Mouse (Mus musculus) limb, embryonic 14.5 days (tissue): ENCODE measurements at regions not wholly inside any gene's neighbourhood (a gene's known extent, or its start where the extent isn't known, plus 50 kb on each side); places are given as distances from the start of the nearest gene placed in this dataset.

ENCODE experiments used
- ATAC-seq: fragments of 200-750 bp; cut with Nextera tagmentation; 2 replicates; pipeline ENCODE4 v1.8.0; 2017; ENCODE audit warnings: low read depth, moderate number of reproducible peaks, moderate TSS enrichment; ENCODE audit not compliant: low FRiP score
- DNase-seq: peaks from one replicate; pipeline ENCODE4 v3.0.0-alpha.2; 2015; ENCODE audit warnings: low spot score
- H3K27ac ChIP-seq: fragments of 300-500 bp; sonication (generic); replicated peaks from 2 replicates; pipeline ENCODE4 v1.5.1; 2014; ENCODE audit warnings: low read depth, mild to moderate bottlenecking, low read length, moderate library complexity, mixed read lengths
- H3K27me3 ChIP-seq: fragments of 300-500 bp; sonication (generic); 2 replicates; pipeline ENCODE4 v1.6.1; 2014; ENCODE audit warnings: low read length, mixed read lengths; ENCODE audit not compliant: control insufficient read depth, insufficient read depth
- H3K36me3 ChIP-seq: fragments of 300-500 bp; sonication (generic); 2 replicates; pipeline ENCODE4 v1.6.1; 2014; ENCODE audit warnings: mild to moderate bottlenecking, low read length, moderate library complexity, mixed read lengths; ENCODE audit not compliant: control insufficient read depth, insufficient read depth
- H3K4me1 ChIP-seq: fragments of 300-500 bp; sonication (generic); 2 replicates; pipeline ENCODE4 v1.6.1; 2014; ENCODE audit warnings: antibody characterized with exemption, low read length, mixed read lengths; ENCODE audit not compliant: control insufficient read depth, insufficient read depth
- H3K4me2 ChIP-seq: fragments of 300-500 bp; sonication (generic); replicated peaks from 2 replicates; pipeline ENCODE4 v1.6.1; 2014; ENCODE audit warnings: low read depth, mild to moderate bottlenecking, low read length, moderate library complexity; ENCODE audit not compliant: severe bottlenecking
- H3K4me3 ChIP-seq: fragments of 300-500 bp; sonication (generic); replicated peaks from 2 replicates; pipeline ENCODE4 v1.5.1; 2014; ENCODE audit warnings: low read length
- H3K9ac ChIP-seq: fragments of 300-500 bp; sonication (generic); 2 replicates; pipeline ENCODE4 v1.6.1; 2014; ENCODE audit warnings: mild to moderate bottlenecking, low read depth, low read length, moderate library complexity; ENCODE audit not compliant: severe bottlenecking
- H3K9me3 ChIP-seq: fragments of 300-500 bp; sonication (generic); 2 replicates; pipeline ENCODE4 v1.6.1; 2016; ENCODE audit warnings: low read length; ENCODE audit not compliant: control insufficient read depth
- POLR2A ChIP-seq: fragments of 200-500 bp; IDR thresholded peaks from 2 replicates; pipeline ENCODE4 v1.8.0; 2012; ENCODE audit warnings: inconsistent platforms, mild to moderate bottlenecking, moderate library complexity, borderline replicate concordance; ENCODE audit not compliant: insufficient read depth, insufficient read length; ENCODE audit errors: extremely low read depth
- WGBS: fragments of 180-500 bp; shearing (Covaris S2); extraction: QIAGEN DNeasy Blood & Tissue Kit; methylation state at CpG from one replicate; pipeline ENCODE4 v1.1.7; 2014; 5-methylcytosine and 5-hydroxymethylcytosine counted together

- Histone ChIP-seq H3K27me3 (no peaks in the 10 kb centered on the region), H3K27ac (no peak overlapping the region), H3K4me1 (no peaks in the 10 kb centered on the region), H3K36me3 (no peaks in the 10 kb centered on the region), H3K4me2 (no peak overlapping the region), H3K9ac (no peak overlapping the region), H3K4me3 (no peak overlapping the region), H3K9me3 (no peaks in the 10 kb centered on the region)
- ATAC-seq: no peak
- no peak for TF ChIP-seq POLR2A
- 74% methylated on average over 7 of the region's 7 CpGs for WGBS
- no peak for DNase-seq
These were observed 210.2 kb upstream of the Atp6ap2 start for GRCm38 (mm10) chrX:12377441-12377840.

GRCm38 (mm10) chrX:12392145-12392825 is 195.3 kb upstream of the Atp6ap2 start:
- Histone ChIP-seq H3K27ac (no peak overlapping the region), H3K4me1 (no peaks in the 10 kb centered on the region), H3K4me2 (no peak overlapping the region), H3K27me3 (no peaks in the 10 kb centered on the region), H3K9ac (no peak overlapping the region), H3K9me3 (no peaks in the 10 kb centered on the region), H3K36me3 (no peaks in the 10 kb centered on the region), H3K4me3 (no peak overlapping the region)
- ATAC-seq (no peak), DNase-seq (no peak)
- WGBS: 68% methylated on average over 7 of the region's 7 CpGs
- TF ChIP-seq POLR2A: no peak

GRCm38 (mm10) chrX:12409319-12409718 is 178.3 kb upstream of the Atp6ap2 start:
- no peak overlapping the region for H3K27ac ChIP-seq
- H3K36me3 ChIP-seq: no peaks in the 10 kb centered on the region
- no peak for TF ChIP-seq POLR2A
- 57% methylated on average over 3 of the region's 3 CpGs for WGBS
- no peaks in the 10 kb centered on the region for H3K9me3 ChIP-seq
- no peak for DNase-seq
- H3K4me3 ChIP-seq: no peak overlapping the region
- no peak for ATAC-seq
- no peak overlapping the region for H3K9ac ChIP-seq
- H3K4me1 ChIP-seq: no peaks in the 10 kb centered on the region
- no peaks in the 10 kb centered on the region for H3K27me3 ChIP-seq
- no peak overlapping the region for H3K4me2 ChIP-seq

- Histone ChIP-seq H3K4me3 (no peak overlapping the region), H3K27ac (no peak overlapping the region), H3K9ac (no peak overlapping the region), H3K9me3 (no peaks in the 10 kb centered on the region), H3K4me2 (no peak overlapping the region), H3K27me3 (no peaks in the 10 kb centered on the region), H3K4me1 (no peaks in the 10 kb centered on the region), H3K36me3 (no peaks in the 10 kb centered on the region)
- 79% methylated on average over 6 of the region's 6 CpGs for WGBS
- ATAC-seq (no peak), DNase-seq (no peak)
- TF ChIP-seq POLR2A: no peak
These were observed 162.0 kb upstream of the Atp6ap2 start for GRCm38 (mm10) chrX:12425566-12425965.

GRCm38 (mm10) chrX:12426664-12427063 is 160.9 kb upstream of the Atp6ap2 start:
- Histone ChIP-seq H3K9me3 (no peaks in the 10 kb centered on the region), H3K4me2 (no peak overlapping the region), H3K27me3 (no peaks in the 10 kb centered on the region), H3K9ac (no peak overlapping the region), H3K4me1 (no peaks in the 10 kb centered on the region), H3K4me3 (no peak overlapping the region), H3K27ac (no peak overlapping the region), H3K36me3 (no peaks in the 10 kb centered on the region)
- no peak for TF ChIP-seq POLR2A
- DNase-seq (no peak), ATAC-seq (no peak)
- WGBS: 82% methylated on average over 4 of the region's 4 CpGs
